Mouse (Mus musculus): ENCODE measurements around the gene Mbd6.

GRCm38 (mm10) chr10:127326828-127327227, 38.0 kb upstream of the Mbd6 start:
- no peak for TF ChIP-seq CTCF (IDR thresholded peaks at IDR 0.05; ENCODE audit: low read depth, low read length)
- TF ChIP-seq POLR2A (IDR thresholded peaks at IDR 0.05; ENCODE audit: extremely low read depth, insufficient read depth, low read length): no peak

Data from liver, adult 2 months (tissue).